Mouse (Mus musculus): ENCODE results near the gene Tyrobp.

The Tyrobp gene

GRCm38 (mm10) chr7:30463568-30463967 is 50.0 kb downstream of the Tyrobp start:
- no peak for DNase-seq (ENCODE audit: low spot score in 2 of 2)

GRCm38 (mm10) chr7:30463996-30464395 is 50.4 kb downstream of the Tyrobp start:
- DNase-seq (ENCODE audit: low spot score in 2 of 2): no peak

GRCm38 (mm10) chr7:30464816-30465300 is 51.3 kb downstream of the Tyrobp start:
- DNase-seq (ENCODE audit: low spot score in 2 of 2): no peak
